Mouse (Mus musculus): ENCODE results near the gene Unc13c. TPM values are rescaled to one million over a fixed set of nuclear protein-coding genes. Genes with fewer than 3 reads are reported as not detected.
A peak's percentile ranks its signal among the peaks of the same experiment; 100 is the strongest.

Gene Unc13c
- polyA plus RNA-seq, 1 experiment from 2014 or later, result 4.5 TPM

GRCm38 (mm10) chr9:73681580-73681979 lies 287.2 kb downstream of the Unc13c start:
- no peaks in the 10 kb centered on the region for H3K9me3 ChIP-seq
- H3K4me2 ChIP-seq, result no peak overlapping the region
- H3K4me3 ChIP-seq, result no peak overlapping the region
- ATAC-seq (replicated peaks), result no peak
- no peak overlapping the region for H3K9ac ChIP-seq
- peaks cover 14% of the 10 kb centered on the region for H3K4me1 ChIP-seq
- WGBS, result 68% methylated on average over 2 of the region's 2 CpGs
- no peaks in the 10 kb centered on the region for H3K27me3 ChIP-seq (replicated peaks)
- no peak overlapping the region for H3K27ac ChIP-seq
- H3K36me3 ChIP-seq (replicated peaks), result no peaks in the 10 kb centered on the region

- Histone ChIP-seq H3K9me3 (no peaks in the 10 kb centered on the region), H3K36me3 (replicated peaks) (no peaks in the 10 kb centered on the region), H3K9ac (no peak overlapping the region), H3K4me1 (peaks cover 14% of the 10 kb centered on the region), H3K4me3 (no peak overlapping the region), H3K4me2 (no peak overlapping the region), H3K27me3 (replicated peaks) (no peaks in the 10 kb centered on the region), H3K27ac (peak overlapping the region; percentile 45; the same call in 1 of the 2 replicates)
- ATAC-seq (replicated peaks), result peak; percentile 88
- WGBS, result 39% methylated on average over 13 of the region's 13 CpGs
Observed at GRCm38 (mm10) chr9:73680545-73681495, 287.9 kb downstream of the Unc13c start.

GRCm38 (mm10) chr9:73671656-73672212 lies 297.0 kb downstream of the Unc13c start:
- H3K9me3 ChIP-seq, result no peaks in the 10 kb centered on the region
- H3K27ac ChIP-seq, result no peak overlapping the region
- H3K36me3 ChIP-seq (replicated peaks), result no peaks in the 10 kb centered on the region
- ATAC-seq (replicated peaks), result no peak
- H3K4me3 ChIP-seq, result no peak overlapping the region
- WGBS, result 67% methylated on average over 6 of the region's 6 CpGs
- no peak overlapping the region for H3K9ac ChIP-seq
- H3K4me2 ChIP-seq, result no peak overlapping the region
- H3K4me1 ChIP-seq, result no peaks in the 10 kb centered on the region
- no peaks in the 10 kb centered on the region for H3K27me3 ChIP-seq (replicated peaks)

GRCm38 (mm10) chr9:73670040-73670439 lies 298.7 kb downstream of the Unc13c start:
- Histone ChIP-seq H3K4me2 (no peak overlapping the region), H3K36me3 (replicated peaks) (no peaks in the 10 kb centered on the region), H3K27ac (no peak overlapping the region), H3K9me3 (no peaks in the 10 kb centered on the region), H3K4me1 (no peaks in the 10 kb centered on the region), H3K27me3 (replicated peaks) (no peaks in the 10 kb centered on the region), H3K9ac (no peak overlapping the region), H3K4me3 (no peak overlapping the region)
- WGBS, result 84% methylated on average over 2 of the region's 2 CpGs
- ATAC-seq (replicated peaks), result no peak

- H3K27me3 ChIP-seq (replicated peaks), result no peaks in the 10 kb centered on the region
Observed at GRCm38 (mm10) chr9:73662839-73663238, 305.9 kb downstream of the Unc13c start.

GRCm38 (mm10) chr9:73649088-73649487 lies 319.7 kb downstream of the Unc13c start:
- Histone ChIP-seq H3K4me3 (no peak overlapping the region), H3K36me3 (replicated peaks) (no peaks in the 10 kb centered on the region), H3K27ac (no peak overlapping the region), H3K4me1 (no peaks in the 10 kb centered on the region), H3K9me3 (no peaks in the 10 kb centered on the region), H3K27me3 (replicated peaks) (no peaks in the 10 kb centered on the region), H3K9ac (no peak overlapping the region), H3K4me2 (no peak overlapping the region)
- no peak for ATAC-seq (replicated peaks)
- 88% methylated on average over 1 of the region's 1 CpGs for WGBS

More at GRCm38 (mm10) chr9:73662839-73663238, 305.9 kb downstream of the Unc13c start:
- no peak overlapping the region for H3K4me3 ChIP-seq
- ATAC-seq (replicated peaks), result no peak
- H3K27ac ChIP-seq, result no peak overlapping the region
- no peaks in the 10 kb centered on the region for H3K9me3 ChIP-seq
- peaks cover 5% of the 10 kb centered on the region; the same call in 1 of the 2 replicates for H3K4me1 ChIP-seq
- H3K9ac ChIP-seq, result no peak overlapping the region
- H3K4me2 ChIP-seq, result no peak overlapping the region
- WGBS, result 90% methylated on average over 7 of the region's 7 CpGs
- no peaks in the 10 kb centered on the region for H3K36me3 ChIP-seq (replicated peaks)

GRCm38 (mm10) chr9:73638119-73638518 lies 330.6 kb downstream of the Unc13c start:
- 89% methylated on average over 1 of the region's 1 CpGs for WGBS
- H3K9ac ChIP-seq, result no peak overlapping the region
- H3K4me3 ChIP-seq, result no peak overlapping the region
- H3K36me3 ChIP-seq (replicated peaks), result no peaks in the 10 kb centered on the region
- H3K4me2 ChIP-seq, result no peak overlapping the region
- ATAC-seq (replicated peaks), result no peak
- H3K27ac ChIP-seq, result no peak overlapping the region
- no peaks in the 10 kb centered on the region for H3K27me3 ChIP-seq (replicated peaks)
- no peaks in the 10 kb centered on the region for H3K9me3 ChIP-seq
- H3K4me1 ChIP-seq, result no peaks in the 10 kb centered on the region

- 82% methylated on average over 1 of the region's 1 CpGs for WGBS
Observed at GRCm38 (mm10) chr9:73625171-73625570, 343.6 kb downstream of the Unc13c start.

GRCm38 (mm10) chr9:73612896-73613295 lies 355.9 kb downstream of the Unc13c start:
- H3K9ac ChIP-seq, result no peak overlapping the region
- no peaks in the 10 kb centered on the region for H3K4me1 ChIP-seq
- H3K4me2 ChIP-seq, result no peak overlapping the region
- 78% methylated on average over 4 of the region's 4 CpGs for WGBS
- H3K4me3 ChIP-seq, result no peak overlapping the region
- no peaks in the 10 kb centered on the region for H3K9me3 ChIP-seq
- H3K36me3 ChIP-seq (replicated peaks), result no peaks in the 10 kb centered on the region
- no peaks in the 10 kb centered on the region for H3K27me3 ChIP-seq (replicated peaks)
- no peak for ATAC-seq (replicated peaks)
- no peak overlapping the region for H3K27ac ChIP-seq

More at GRCm38 (mm10) chr9:73625171-73625570, 343.6 kb downstream of the Unc13c start:
- Histone ChIP-seq H3K36me3 (replicated peaks) (no peaks in the 10 kb centered on the region), H3K9me3 (no peaks in the 10 kb centered on the region), H3K4me1 (no peaks in the 10 kb centered on the region), H3K27me3 (replicated peaks) (no peaks in the 10 kb centered on the region), H3K27ac (no peak overlapping the region), H3K9ac (no peak overlapping the region), H3K4me3 (no peak overlapping the region), H3K4me2 (no peak overlapping the region)
- no peak for ATAC-seq (replicated peaks)

GRCm38 (mm10) chr9:73603921-73604320 lies 364.8 kb downstream of the Unc13c start:
- WGBS, result 79% methylated on average over 1 of the region's 1 CpGs
- Histone ChIP-seq H3K4me3 (no peak overlapping the region), H3K36me3 (replicated peaks) (no peaks in the 10 kb centered on the region), H3K4me1 (no peaks in the 10 kb centered on the region), H3K9ac (no peak overlapping the region), H3K9me3 (no peaks in the 10 kb centered on the region), H3K4me2 (no peak overlapping the region), H3K27ac (no peak overlapping the region), H3K27me3 (replicated peaks) (no peaks in the 10 kb centered on the region)
- ATAC-seq (replicated peaks), result no peak

- Histone ChIP-seq H3K9ac (no peak overlapping the region), H3K27ac (no peak overlapping the region), H3K4me3 (no peak overlapping the region), H3K36me3 (replicated peaks) (no peaks in the 10 kb centered on the region), H3K4me1 (no peaks in the 10 kb centered on the region), H3K9me3 (no peaks in the 10 kb centered on the region), H3K4me2 (no peak overlapping the region), H3K27me3 (replicated peaks) (no peaks in the 10 kb centered on the region)
- WGBS, result 59% methylated on average over 4 of the region's 4 CpGs
- no peak for ATAC-seq (replicated peaks)
Observed at GRCm38 (mm10) chr9:73565558-73565957, 403.2 kb downstream of the Unc13c start.

- Histone ChIP-seq H3K4me1 (no peaks in the 10 kb centered on the region), H3K9ac (no peak overlapping the region), H3K27ac (no peak overlapping the region), H3K27me3 (replicated peaks) (no peaks in the 10 kb centered on the region), H3K36me3 (replicated peaks) (no peaks in the 10 kb centered on the region), H3K4me3 (no peak overlapping the region), H3K9me3 (no peaks in the 10 kb centered on the region), H3K4me2 (no peak overlapping the region)
- no peak for ATAC-seq (replicated peaks)
- WGBS, result 64% methylated on average over 5 of the region's 5 CpGs
Observed at GRCm38 (mm10) chr9:73560037-73560436, 408.7 kb downstream of the Unc13c start.
